Mouse (Mus musculus) kidney, adult 2 months (tissue): Measurements from ENCODE around the gene Eid2.

ENCODE experiments used
- CTCF ChIP-seq: fragments of 200-500 bp; conservative IDR thresholded peaks from 2 replicates; pipeline ENCODE4 v1.5.1; 2011; ENCODE audit warnings: low read depth, mild to moderate bottlenecking, control low read depth, low read length, moderate library complexity, mixed read lengths; ENCODE audit not compliant: insufficient read depth, insufficient read length
- POLR2A ChIP-seq: fragments of 200-500 bp; IDR thresholded peaks from one replicate; pipeline ENCODE4 v1.6.1; 2011; ENCODE audit warnings: low read depth, low read length, control low read depth

GRCm38 (mm10) chr7:28309737-28310136 is 42.1 kb downstream of the Eid2 start:
- TF ChIP-seq CTCF, result no peak
- no peak for TF ChIP-seq POLR2A
